8 mouse cellular contexts compared by ENCODE assay signal in genomic region chr17:72997301-72997921, GRCm38 (mm10).
DNase-seq lines count a peak whose midpoint lies in the region; ATAC-seq and TF ChIP-seq lines count a peak whose summit lies in the region.
"Had no signal": no experiment of that assay in that cellular context is flagged by ENCODE, and none has a peak within 500 bp of the region (broad histone marks: within the 10 kb centered on the region; RNA-seq: fewer than 3 reads in every experiment).

No protein-coding gene starts in this region.

- H3K4me2 ChIP-seq in lung, postnatal 0 days (replicated peaks; ENCODE audit: low read depth, low read length): no peak overlapping the region
- no peak overlapping the region for H3K4me2 ChIP-seq in forebrain, embryonic 15.5 days (replicated peaks)
- H3K4me2 ChIP-seq in stomach, postnatal 0 days (replicated peaks; ENCODE audit: low read depth): no peak overlapping the region
- H3K4me2 ChIP-seq: liver, embryonic 13.5 days had no signal

- H3K36me3 ChIP-seq in lung, postnatal 0 days (ENCODE audit: insufficient read depth, low read length): no peaks in the 10 kb centered on the region
- no peaks in the 10 kb centered on the region for H3K36me3 ChIP-seq in forebrain, embryonic 15.5 days
- no peaks in the 10 kb centered on the region for H3K36me3 ChIP-seq in stomach, postnatal 0 days (ENCODE audit: control insufficient read depth, insufficient read depth, low read length)
- H3K36me3 ChIP-seq: liver, embryonic 13.5 days had no signal

- H3K4me3 ChIP-seq in lung, postnatal 0 days (ENCODE audit: low read depth, low read length): no peak overlapping the region
- H3K4me3 ChIP-seq in forebrain, embryonic 15.5 days: no peak overlapping the region
- H3K4me3 ChIP-seq in stomach, postnatal 0 days (ENCODE audit: low read depth, low read length): no peak overlapping the region
- H3K4me3 ChIP-seq: liver, embryonic 13.5 days had no signal

- H3K27me3 ChIP-seq in lung, postnatal 0 days (replicated peaks; ENCODE audit: insufficient read depth, low read length): no peaks in the 10 kb centered on the region
- no peaks in the 10 kb centered on the region for H3K27me3 ChIP-seq in forebrain, embryonic 15.5 days
- H3K27me3 ChIP-seq in stomach, postnatal 0 days (ENCODE audit: control insufficient read depth, insufficient read depth, low read length): no peaks in the 10 kb centered on the region
- H3K27me3 ChIP-seq: liver, embryonic 13.5 days had no signal

- peak; percentile 26; the same call in 1 of the 2 replicates for ATAC-seq in lung, postnatal 0 days
- 0 out of 2 replicates have a peak, but pooled peaks have one; percentile 32 for ATAC-seq in forebrain, embryonic 15.5 days (replicated peaks)
- no peak; the same call in 1 of the 2 replicates for ATAC-seq in stomach, postnatal 0 days (ENCODE audit: low FRiP score, low TSS enrichment)
- no peak for ATAC-seq in monocyte, adult 5-6 weeks (replicated peaks; ENCODE audit: insufficient number of reproducible peaks, low FRiP score, low TSS enrichment, poor library complexity, severe bottlenecking)

- no peak overlapping the region for H3K9ac ChIP-seq in lung, postnatal 0 days (replicated peaks; ENCODE audit: low read depth)
- no peak overlapping the region for H3K9ac ChIP-seq in forebrain, embryonic 15.5 days (replicated peaks)
- no peak overlapping the region for H3K9ac ChIP-seq in stomach, postnatal 0 days (ENCODE audit: low read length)
- H3K9ac ChIP-seq: liver, embryonic 13.5 days had no signal

- no peaks in the 10 kb centered on the region for H3K9me3 ChIP-seq in lung, postnatal 0 days (ENCODE audit: low read length)
- no peaks in the 10 kb centered on the region for H3K9me3 ChIP-seq in forebrain, embryonic 15.5 days
- no peaks in the 10 kb centered on the region for H3K9me3 ChIP-seq in stomach, postnatal 0 days (ENCODE audit: control insufficient read depth, low read length)
- H3K9me3 ChIP-seq: liver, embryonic 13.5 days had no signal

- WGBS in lung, postnatal 0 days: 27% methylated on average over 5 of the region's 5 CpGs
- whole genome bisulfite sequencing in forebrain, embryonic 15.5 days: 13% methylated on average over 5 of the region's 5 CpGs
- whole genome bisulfite sequencing in stomach, postnatal 0 days: 24% methylated on average over 5 of the region's 5 CpGs

- TF ChIP-seq CTCF in lung, postnatal 0 days (IDR thresholded peaks at IDR 0.05): no peak
- TF ChIP-seq CTCF in stomach, postnatal 0 days (IDR thresholded peaks at IDR 0.05; ENCODE audit: low read depth): no peak

- no peak for TF ChIP-seq EP300 in lung, postnatal 0 days (IDR thresholded peaks at IDR 0.05)
- no peak for TF ChIP-seq EP300 in stomach, postnatal 0 days (optimal IDR thresholded peaks at IDR 0.05)

- H3K27ac ChIP-seq in lung, postnatal 0 days (ENCODE audit: low read length): no peak overlapping the region
- no peak overlapping the region for H3K27ac ChIP-seq in forebrain, embryonic 15.5 days (replicated peaks)
- H3K27ac ChIP-seq in stomach, postnatal 0 days (replicated peaks): 0 out of 2 replicates have a peak overlapping the region, but pooled peaks have one; percentile 13
- H3K27ac ChIP-seq: liver, embryonic 13.5 days had no signal

- H3K4me1 ChIP-seq in lung, postnatal 0 days (ENCODE audit: insufficient read depth, low read depth, low read length): no peaks in the 10 kb centered on the region
- peaks cover 6% of the 10 kb centered on the region; the same call in 1 of the 2 replicates for H3K4me1 ChIP-seq in forebrain, embryonic 15.5 days
- H3K4me1 ChIP-seq in stomach, postnatal 0 days (replicated peaks; ENCODE audit: control insufficient read depth, insufficient read depth): 0 out of 2 replicates have a peak, but pooled peaks cover 2% of the 10 kb centered on the region
- H3K4me1 ChIP-seq: liver, embryonic 13.5 days had no signal

- no peak for DNase-seq in lung, postnatal 0 days (ENCODE audit: low spot score)
- no peak for DNase-seq in lung, postnatal 36 days
- peak; percentile 42 to 62 for DNase-seq in kidney, postnatal 4 days
- DNase-seq in stomach, postnatal 0 days (ENCODE audit: low spot score): no peak
- DNase-seq in B cell, adult 2 months: no peak
- DNase-seq: liver, embryonic 13.5 days had no signal

Comparison
In these comparisons a context has a peak if more than half of its experiments do, and no peak if none do; other contexts are left out.
1. ATAC-seq: peak in lung, postnatal 0 days (single experiment) and forebrain, embryonic 15.5 days (single experiment); none in stomach, postnatal 0 days (single experiment) and monocyte, adult 5-6 weeks (single experiment).
2. DNase-seq: peak in kidney, postnatal 4 days (2 of 2); none in lung, postnatal 0 days (single experiment), lung, postnatal 36 days (single experiment), stomach, postnatal 0 days (single experiment) and B cell, adult 2 months (0 of 2).